9 mouse cellular contexts compared by ENCODE assay signal in genomic region chr2:27744612-27745351, GRCm38 (mm10).
DNase-seq lines count a peak whose midpoint lies in the region; ATAC-seq and TF ChIP-seq lines count a peak whose summit lies in the region.
"Had no signal": no experiment of that assay in that cellular context is flagged by ENCODE, and none has a peak within 500 bp of the region (broad histone marks: within the 10 kb centered on the region; RNA-seq: fewer than 3 reads in every experiment).

No protein-coding gene starts in this region.

- no peak for TF ChIP-seq POLR2A in spleen, adult 2 months (IDR thresholded peaks at IDR 0.05; ENCODE audit: low read depth, low read length)

- no peak for DNase-seq in spleen, adult 2 months (ENCODE audit: low read depth in 1 of 2, low spot score in 2 of 2)
- DNase-seq in spleen, adult 12 weeks (ENCODE audit: low spot score) = no peak
- peak; percentile 43 to 47 for DNase-seq in heart, postnatal 14 days
- no peak for DNase-seq in liver, embryonic 13.5 days
- DNase-seq in thymus, postnatal 14 days = peak; percentile 66
- DNase-seq in right cerebral cortex, postnatal 14 days = no peak
- no peak for DNase-seq in cerebellum, postnatal 36 days
- no peak for DNase-seq in frontal cortex, postnatal 36 days (ENCODE audit: low spot score in 2 of 2)

- no peaks in the 10 kb centered on the region for H3K36me3 ChIP-seq in spleen, adult 2 months (ENCODE audit: control insufficient read depth, insufficient read depth, low read length)
- H3K36me3 ChIP-seq in liver, embryonic 13.5 days = peaks cover 51% of the 10 kb centered on the region

- no peaks in the 10 kb centered on the region for H3K27me3 ChIP-seq in spleen, adult 2 months (ENCODE audit: control insufficient read depth, insufficient read depth, low read length)
- no peaks in the 10 kb centered on the region for H3K27me3 ChIP-seq in liver, embryonic 13.5 days
- H3K27me3 ChIP-seq: neural tube, embryonic 12.5 days had no signal

- TF ChIP-seq CTCF in spleen, adult 2 months (IDR thresholded peaks at IDR 0.05; ENCODE audit: extremely low read depth, insufficient read depth, insufficient read length, insufficient replicate concordance) = no peak

- no peak overlapping the region for H3K9ac ChIP-seq in liver, embryonic 13.5 days
- H3K9ac ChIP-seq: neural tube, embryonic 12.5 days had no signal

- H3K9me3 ChIP-seq in liver, embryonic 13.5 days (replicated peaks) = no peaks in the 10 kb centered on the region
- H3K9me3 ChIP-seq: neural tube, embryonic 12.5 days had no signal

- intact Hi-C loops in heart, postnatal 14 days (cut with DNase I) = no loop called here

- peak overlapping the region; percentile 57 for H3K27ac ChIP-seq in spleen, adult 2 months (ENCODE audit: insufficient read depth, low read length)
- H3K27ac ChIP-seq in liver, embryonic 13.5 days = peak overlapping the region; percentile 51
- H3K27ac ChIP-seq: neural tube, embryonic 12.5 days had no signal

- no peak overlapping the region for H3K4me2 ChIP-seq in liver, embryonic 13.5 days
- H3K4me2 ChIP-seq: neural tube, embryonic 12.5 days had no signal

- H3K4me1 ChIP-seq in spleen, adult 2 months (ENCODE audit: control insufficient read depth, insufficient read depth, insufficient read length) = peaks cover 15% of the 10 kb centered on the region; the same call in 1 of the 2 replicates
- H3K4me1 ChIP-seq in liver, embryonic 13.5 days (replicated peaks) = peaks cover 53% of the 10 kb centered on the region

- WGBS in spleen, adult 2 months = 15% methylated on average over 13 of the region's 13 CpGs
- WGBS in liver, embryonic 13.5 days (ENCODE audit: insufficient replicate concordance) = 27% methylated on average over 13 of the region's 13 CpGs

- H3K4me3 ChIP-seq in spleen, adult 2 months (ENCODE audit: extremely low read depth, insufficient read depth, insufficient read length) = no peak overlapping the region
- H3K4me3 ChIP-seq in liver, embryonic 13.5 days (replicated peaks) = no peak overlapping the region
- H3K4me3 ChIP-seq: neural tube, embryonic 12.5 days had no signal

- no peak for ATAC-seq in liver, embryonic 13.5 days (ENCODE audit: low read depth)

Comparison
In these comparisons a context has a peak if more than half of its experiments do, and no peak if none do; other contexts are left out.
1. DNase-seq: peak in heart, postnatal 14 days (2 of 2) and thymus, postnatal 14 days (single experiment); none in spleen, adult 2 months (0 of 2), spleen, adult 12 weeks (single experiment), liver, embryonic 13.5 days (single experiment), right cerebral cortex, postnatal 14 days (single experiment), cerebellum, postnatal 36 days (0 of 2) and frontal cortex, postnatal 36 days (0 of 2).